Mouse (Mus musculus) embryonic facial prominence, embryonic 10.5 days (tissue): ENCODE results near the gene Hnrnpc. TPM values are rescaled to one million over a fixed set of nuclear protein-coding genes. Genes with fewer than 3 reads are reported as not detected.
"Not testable (repeated sequence)": the region's sequence is repeated elsewhere in the genome, so short reads cannot be mapped to it uniquely, and the experiment has no call there.

Experiments used
- DNase-seq: peaks from one replicate; pipeline ENCODE4 v3.0.0-alpha.2; 2017; ENCODE audit warnings: low spot score
- H3K27ac ChIP-seq: fragments of 300-500 bp; sonication (generic); replicated peaks from 2 replicates; pipeline ENCODE4 v1.5.1; 2016; ENCODE audit warnings: mild to moderate bottlenecking
- H3K27me3 ChIP-seq: fragments of 300-500 bp; sonication (generic); replicated peaks from 2 replicates; pipeline ENCODE4 v1.6.1; 2016; ENCODE audit warnings: low read depth, mild to moderate bottlenecking; ENCODE audit not compliant: poor library complexity, severe bottlenecking
- H3K36me3 ChIP-seq: fragments of 300-500 bp; sonication (generic); replicated peaks from 2 replicates; pipeline ENCODE4 v1.6.1; 2016; ENCODE audit warnings: mild to moderate bottlenecking, moderate library complexity
- H3K4me1 ChIP-seq: fragments of 300-500 bp; sonication (generic); 2 replicates; pipeline ENCODE4 v1.6.1; 2016
- H3K4me3 ChIP-seq: fragments of 300-500 bp; sonication (generic); 2 replicates; pipeline ENCODE4 v1.5.1; 2016; ENCODE audit warnings: mild to moderate bottlenecking, moderate library complexity
- H3K9me3 ChIP-seq: fragments of 300-500 bp; sonication (generic); 2 replicates; pipeline ENCODE4 v1.6.1; 2016; ENCODE audit warnings: mild to moderate bottlenecking
- WGBS: fragments of 180-500 bp; shearing (Covaris S2); methylation state at CpG from one replicate; pipeline ENCODE4 v1.1.7; 2016; 5-methylcytosine and 5-hydroxymethylcytosine counted together
- polyA plus RNA-seq: library from polyadenylated mRNA; unstranded; fragments of >200 nt; fragmentation: Nextera tagmentation; extraction: Ambion mirVana; gene quantifications from 2 replicates; pipeline ENCODE4 v1.2.1, GENCODE M21; 2016

Gene Hnrnpc
- polyA plus RNA-seq, 1 experiment from 2014 or later: 893 TPM

GRCm38 (mm10) chr14:52043446-52043845 is 60.4 kb downstream of the Hnrnpc start:
- Histone ChIP-seq H3K27me3 (no peaks in the 10 kb centered on the region), H3K4me1 (peaks cover 19% of the 10 kb centered on the region), H3K27ac (no peak overlapping the region), H3K9me3 (no peaks in the 10 kb centered on the region), H3K36me3 (no peaks in the 10 kb centered on the region), H3K4me3 (no peak overlapping the region)
- no peak for DNase-seq
- WGBS: 76% methylated on average over 6 of the region's 6 CpGs

GRCm38 (mm10) chr14:52042359-52042758 is 61.5 kb downstream of the Hnrnpc start, which contains the start of gene Olfr221:
Gene Olfr221 (minus strand): TSS chr14:52042459.
- H3K4me1 ChIP-seq: peaks cover 19% of the 10 kb centered on the region
- not testable (repeated sequence) for H3K4me3 ChIP-seq, DNase-seq, H3K9me3 ChIP-seq, H3K36me3 ChIP-seq, H3K27ac ChIP-seq, H3K27me3 ChIP-seq
- WGBS: 64% methylated on average over 3 of the region's 3 CpGs

- Histone ChIP-seq H3K27ac (no peak overlapping the region), H3K36me3 (no peaks in the 10 kb centered on the region), H3K27me3 (no peaks in the 10 kb centered on the region), H3K4me1 (0 out of 2 replicates have a peak, but pooled peaks cover 5% of the 10 kb centered on the region), H3K9me3 (no peaks in the 10 kb centered on the region), H3K4me3 (no peak overlapping the region)
- 90% methylated on average over 5 of the region's 5 CpGs for WGBS
- no peak for DNase-seq
Observed at GRCm38 (mm10) chr14:52039332-52039731, 64.5 kb downstream of the Hnrnpc start.

- WGBS: 89% methylated on average over 6 of the region's 6 CpGs
- H3K36me3 ChIP-seq: no peaks in the 10 kb centered on the region
- no peaks in the 10 kb centered on the region for H3K27me3 ChIP-seq
- H3K4me1 ChIP-seq: no peaks in the 10 kb centered on the region
- no peak for DNase-seq
- H3K27ac ChIP-seq: no peak overlapping the region
- no peak overlapping the region for H3K4me3 ChIP-seq
- no peaks in the 10 kb centered on the region for H3K9me3 ChIP-seq
Observed at GRCm38 (mm10) chr14:52035926-52036325, 67.9 kb downstream of the Hnrnpc start.

GRCm38 (mm10) chr14:52026342-52026741 is 77.5 kb downstream of the Hnrnpc start:
- DNase-seq: no peak
- H3K36me3 ChIP-seq: no peaks in the 10 kb centered on the region
- H3K27ac ChIP-seq: no peak overlapping the region
- 91% methylated on average over 4 of the region's 4 CpGs for WGBS
- H3K4me3 ChIP-seq: no peak overlapping the region
- peaks cover 23% of the 10 kb centered on the region for H3K4me1 ChIP-seq
- no peaks in the 10 kb centered on the region for H3K27me3 ChIP-seq
- no peaks in the 10 kb centered on the region for H3K9me3 ChIP-seq

- Histone ChIP-seq H3K4me3 (no peak overlapping the region), H3K9me3 (no peaks in the 10 kb centered on the region), H3K27ac (no peak overlapping the region), H3K4me1 (peaks cover 33% of the 10 kb centered on the region), H3K36me3 (no peaks in the 10 kb centered on the region), H3K27me3 (no peaks in the 10 kb centered on the region)
- 87% methylated on average over 2 of the region's 2 CpGs for WGBS
- no peak for DNase-seq
Observed at GRCm38 (mm10) chr14:52024133-52024532, 79.7 kb downstream of the Hnrnpc start.

Other genes with a start within 250 kb of the Hnrnpc start
- 52.4 and 53.0 TPM in 2 replicates for gene Mettl17, start 219.2 kb downstream of the Hnrnpc start, polyA plus RNA-seq
- gene Slc39a2, start 211.1 kb downstream of the Hnrnpc start, polyA plus RNA-seq: 0.60 and 0.62 TPM in 2 replicates
- 15.4 and 16.6 TPM in 2 replicates for gene Ndrg2, start 189.9 kb downstream of the Hnrnpc start, polyA plus RNA-seq
- not detected in 2 replicates for gene Tppp2, start 185.6 kb downstream of the Hnrnpc start, polyA plus RNA-seq
- gene Rnase13, start 181.3 kb downstream of the Hnrnpc start, polyA plus RNA-seq: not detected in 2 replicates
- 151 and 163 TPM in 2 replicates for gene Arhgef40, start 119.3 kb downstream of the Hnrnpc start, polyA plus RNA-seq
- gene Tmem253, start 88.4 kb downstream of the Hnrnpc start, polyA plus RNA-seq: 0.65 and 0.72 TPM in 2 replicates
- 57.5 and 63.2 TPM in 2 replicates for gene Zfp219, start 83.3 kb downstream of the Hnrnpc start, polyA plus RNA-seq
- gene Olfr221, start 61.6 kb downstream of the Hnrnpc start, polyA plus RNA-seq: not detected in 2 replicates
- 129 and 133 TPM in 2 replicates for gene Rpgrip1, start 6.7 kb upstream of the Hnrnpc start, polyA plus RNA-seq
- 89.9 and 90.2 TPM in 2 replicates for gene Supt16, start 93.4 kb upstream of the Hnrnpc start, polyA plus RNA-seq
- 51.2 and 51.7 TPM in 2 replicates for gene Chd8, start 153.8 kb upstream of the Hnrnpc start, polyA plus RNA-seq
- gene Tox4, start 175.1 kb upstream of the Hnrnpc start, polyA plus RNA-seq: 53.5 and 60.7 TPM in 2 replicates
- gene Rab2b, start 175.5 kb upstream of the Hnrnpc start, polyA plus RNA-seq: 22.7 and 25.8 TPM in 2 replicates
- 55.4 and 64.0 TPM in 2 replicates for gene Mettl3, start 201.1 kb upstream of the Hnrnpc start, polyA plus RNA-seq
- gene Sall2, start 224.7 kb upstream of the Hnrnpc start, polyA plus RNA-seq: 50.3 and 51.9 TPM in 2 replicates